Mouse (Mus musculus) myocyte (in vitro differentiated cells): ENCODE measurements at regions not wholly inside any gene's neighbourhood (a gene's known extent, or its start where the extent isn't known, plus 50 kb on each side); places are given as distances from the start of the nearest gene placed in this dataset.

Source experiments
- H3K27me3 ChIP-seq: one replicate; pipeline ENCODE4 v1.6.1; 2011; ENCODE audit not compliant: control insufficient read depth, insufficient read depth, insufficient read length
- H3K36me3 ChIP-seq: one replicate; pipeline ENCODE4 v1.6.1; 2011; ENCODE audit not compliant: control insufficient read depth, insufficient read depth
- H3K4me2 ChIP-seq: one replicate; pipeline ENCODE4 v1.6.1; 2011; ENCODE audit warnings: low read depth, control low read depth
- H3K4me3 ChIP-seq: one replicate; pipeline ENCODE4 v1.5.1; 2011; ENCODE audit warnings: mild to moderate bottlenecking, control low read depth, moderate library complexity
- H3K79me2 ChIP-seq: one replicate; pipeline ENCODE4 v1.6.1; 2011; ENCODE audit not compliant: control insufficient read depth, insufficient read depth
- H3ac ChIP-seq: one replicate; pipeline ENCODE4 v1.6.1; 2011; ENCODE audit not compliant: control insufficient read depth, insufficient read length
- CEBPB ChIP-seq: IDR thresholded peaks from 2 replicates; pipeline ENCODE4 v1.6.1; 2011; ENCODE audit warnings: mild to moderate bottlenecking, moderate library complexity; ENCODE audit not compliant: poor library complexity, insufficient read depth, severe bottlenecking
- E2F4 ChIP-seq: IDR thresholded peaks from one replicate; pipeline ENCODE4 v1.6.1; 2011; ENCODE audit warnings: mild to moderate bottlenecking, control low read depth, moderate library complexity; ENCODE audit not compliant: insufficient read depth
- MAX ChIP-seq: IDR thresholded peaks from one replicate; pipeline ENCODE4 v1.6.1; 2011; ENCODE audit warnings: low read depth, mild to moderate bottlenecking, control low read depth
- MYOD1 ChIP-seq, 3 experiments: IDR thresholded peaks; one replicate each; pipeline ENCODE4 v1.6.1; 2011; ENCODE audit warnings: control low read depth in 2 of 3, low read depth in 2 of 3, mild to moderate bottlenecking in 2 of 3, moderate library complexity in 1 of 3; ENCODE audit not compliant: insufficient read length in 2 of 3, control insufficient read depth in 1 of 3
- MYOG ChIP-seq, 3 experiments: IDR thresholded peaks; one replicate each; pipeline ENCODE4 v1.6.1; 2011; ENCODE audit warnings: control low read depth in 2 of 3, low read depth in 2 of 3, mild to moderate bottlenecking in 2 of 3; ENCODE audit not compliant: insufficient read length in 2 of 3, control insufficient read depth in 1 of 3, insufficient read depth in 1 of 3
- POLR2A ChIP-seq: IDR thresholded peaks from one replicate; pipeline ENCODE4 v1.6.1; 2011; ENCODE audit warnings: low read depth, mild to moderate bottlenecking, control low read depth, moderate library complexity; ENCODE audit not compliant: insufficient read length
- POLR2AphosphoS2 ChIP-seq: IDR thresholded peaks from one replicate; pipeline ENCODE4 v1.6.1; 2011; ENCODE audit warnings: low read depth, control low read depth; ENCODE audit not compliant: insufficient read length
- REST ChIP-seq: IDR thresholded peaks from one replicate; pipeline ENCODE4 v1.6.1; 2011; ENCODE audit warnings: mild to moderate bottlenecking, control low read depth, moderate library complexity; ENCODE audit not compliant: insufficient read depth, insufficient read length
- SRF ChIP-seq: IDR thresholded peaks from one replicate; pipeline ENCODE4 v1.6.1; 2011; ENCODE audit warnings: low read depth; ENCODE audit not compliant: control insufficient read depth, insufficient read length
- TCF12 ChIP-seq: IDR thresholded peaks from one replicate; pipeline ENCODE4 v1.6.1; 2011; ENCODE audit warnings: mild to moderate bottlenecking, control low read depth; ENCODE audit not compliant: poor library complexity, insufficient read depth, severe bottlenecking
- TCF3 ChIP-seq: IDR thresholded peaks from one replicate; pipeline ENCODE4 v1.6.1; 2011; ENCODE audit warnings: low read depth, control low read depth; ENCODE audit not compliant: insufficient read length
- USF1 ChIP-seq: IDR thresholded peaks from one replicate; pipeline ENCODE4 v1.6.1; 2011; ENCODE audit warnings: low read depth, mild to moderate bottlenecking, control low read depth, moderate library complexity

- H3ac ChIP-seq, result no peak overlapping the region
- no peak overlapping the region for H3K4me2 ChIP-seq
- no peaks in the 10 kb centered on the region for H3K36me3 ChIP-seq
- TF ChIP-seq MAX (no peak), CEBPB (no peak), REST (no peak), E2F4 (no peak), USF1 (no peak), SRF (no peak), TCF3 (no peak), POLR2AphosphoS2 (no peak), MYOG (IDR thresholded peaks at IDR 0.05; ENCODE audit: control insufficient read depth in 1 of 3, insufficient read depth in 1 of 3, insufficient read length in 2 of 3, low read depth in 2 of 3) (no peak), MYOD1 (IDR thresholded peaks at IDR 0.05; ENCODE audit: control insufficient read depth in 1 of 3, insufficient read length in 2 of 3, low read depth in 2 of 3) (no peak), TCF12 (no peak)
- H3K4me3 ChIP-seq, result no peak overlapping the region
- no peaks in the 10 kb centered on the region for H3K27me3 ChIP-seq
- no peaks in the 10 kb centered on the region for H3K79me2 ChIP-seq
Observed at GRCm38 (mm10) chr13:43887284-43887683, 102.7 kb downstream of the Cd83 start.

- TF ChIP-seq E2F4 (no peak), USF1 (no peak), MYOG (IDR thresholded peaks at IDR 0.05; ENCODE audit: control insufficient read depth in 1 of 3, insufficient read depth in 1 of 3, insufficient read length in 2 of 3, low read depth in 2 of 3) (no peak), SRF (no peak), POLR2AphosphoS2 (no peak), CEBPB (no peak), MAX (no peak), TCF12 (no peak), TCF3 (no peak), POLR2A (no peak), MYOD1 (IDR thresholded peaks at IDR 0.05; ENCODE audit: control insufficient read depth in 1 of 3, insufficient read length in 2 of 3, low read depth in 2 of 3) (no peak), REST (no peak)
- Histone ChIP-seq H3K4me2 (no peak overlapping the region), H3ac (no peak overlapping the region), H3K79me2 (no peaks in the 10 kb centered on the region), H3K4me3 (no peak overlapping the region), H3K36me3 (no peaks in the 10 kb centered on the region), H3K27me3 (no peaks in the 10 kb centered on the region)
Observed at GRCm38 (mm10) chr13:43891928-43892327, 107.4 kb downstream of the Cd83 start.

- no peaks in the 10 kb centered on the region for H3K27me3 ChIP-seq
Observed at GRCm38 (mm10) chr13:43895990-43896389, 111.4 kb downstream of the Cd83 start.

GRCm38 (mm10) chr13:43897046-43897445 lies 112.5 kb downstream of the Cd83 start:
- no peaks in the 10 kb centered on the region for H3K27me3 ChIP-seq
- no peak overlapping the region for H3ac ChIP-seq
- no peak overlapping the region for H3K4me2 ChIP-seq
- no peak overlapping the region for H3K4me3 ChIP-seq
- no peaks in the 10 kb centered on the region for H3K36me3 ChIP-seq
- no peaks in the 10 kb centered on the region for H3K79me2 ChIP-seq
- TF ChIP-seq POLR2AphosphoS2, result no peak
- no peak for TF ChIP-seq MYOD1 (IDR thresholded peaks at IDR 0.05; ENCODE audit: control insufficient read depth in 1 of 3, insufficient read length in 2 of 3, low read depth in 2 of 3)
- no peak for TF ChIP-seq REST
- TF ChIP-seq E2F4, result no peak
- TF ChIP-seq USF1, result no peak
- TF ChIP-seq SRF, result no peak
- TF ChIP-seq MYOG (IDR thresholded peaks at IDR 0.05; ENCODE audit: control insufficient read depth in 1 of 3, insufficient read depth in 1 of 3, insufficient read length in 2 of 3, low read depth in 2 of 3), result no peak
- no peak for TF ChIP-seq MAX
- no peak for TF ChIP-seq TCF3
- TF ChIP-seq TCF12, result no peak
- TF ChIP-seq POLR2A, result no peak
- TF ChIP-seq CEBPB, result no peak

More at GRCm38 (mm10) chr13:43895990-43896389, 111.4 kb downstream of the Cd83 start:
- Histone ChIP-seq H3K36me3 (no peaks in the 10 kb centered on the region), H3K4me2 (no peak overlapping the region), H3K4me3 (no peak overlapping the region), H3ac (no peak overlapping the region), H3K79me2 (no peaks in the 10 kb centered on the region)
- TF ChIP-seq TCF3, result no peak
- no peak for TF ChIP-seq SRF
- no peak for TF ChIP-seq REST
- TF ChIP-seq MAX, result no peak
- no peak for TF ChIP-seq POLR2AphosphoS2

- Histone ChIP-seq H3K4me2 (no peak overlapping the region), H3K4me3 (no peak overlapping the region), H3K36me3 (no peaks in the 10 kb centered on the region), H3ac (no peak overlapping the region), H3K79me2 (no peaks in the 10 kb centered on the region), H3K27me3 (no peaks in the 10 kb centered on the region)
- TF ChIP-seq MYOD1 (IDR thresholded peaks at IDR 0.05; ENCODE audit: control insufficient read depth in 1 of 3, insufficient read length in 2 of 3, low read depth in 2 of 3), result no peak
- no peak for TF ChIP-seq E2F4
- no peak for TF ChIP-seq MAX
- TF ChIP-seq POLR2A, result no peak
- no peak for TF ChIP-seq SRF
- TF ChIP-seq TCF12, result no peak
- TF ChIP-seq REST, result no peak
- no peak for TF ChIP-seq POLR2AphosphoS2
- TF ChIP-seq USF1, result no peak
- TF ChIP-seq CEBPB, result no peak
- no peak for TF ChIP-seq TCF3
- TF ChIP-seq MYOG (IDR thresholded peaks at IDR 0.05; ENCODE audit: control insufficient read depth in 1 of 3, insufficient read depth in 1 of 3, insufficient read length in 2 of 3, low read depth in 2 of 3), result no peak
Observed at GRCm38 (mm10) chr13:43898555-43899258, 114.1 kb downstream of the Cd83 start.
